Mouse (Mus musculus) testis, adult 2 months (tissue): ENCODE results near the gene Slit3.

Experiments
- CTCF ChIP-seq: fragments of 200-500 bp; IDR thresholded peaks from 2 replicates; pipeline ENCODE4 v1.5.1; 2012; ENCODE audit warnings: low read depth, mild to moderate bottlenecking, inconsistent platforms, low read length, moderate library complexity; ENCODE audit not compliant: control insufficient read depth, insufficient read depth, insufficient replicate concordance
- POLR2A ChIP-seq: fragments of 200-500 bp; IDR thresholded peaks from 2 replicates; pipeline ENCODE4 v1.6.1; 2012; ENCODE audit warnings: low read depth, mild to moderate bottlenecking, inconsistent platforms, low read length, moderate library complexity; ENCODE audit not compliant: control insufficient read depth

- TF ChIP-seq CTCF (no peak), POLR2A (no peak)
These were observed 517.9 kb downstream of the Slit3 start for GRCm38 (mm10) chr11:35638862-35639384.
